Mouse (Mus musculus): ENCODE measurements at regions not wholly inside any gene's neighbourhood (a gene's known extent, or its start where the extent isn't known, plus 50 kb on each side); places are given as distances from the start of the nearest gene placed in this dataset.
"Not testable (repeated sequence)": the region's sequence is repeated elsewhere in the genome, so short reads cannot be mapped to it uniquely, and the experiment has no call there.

DNA sequence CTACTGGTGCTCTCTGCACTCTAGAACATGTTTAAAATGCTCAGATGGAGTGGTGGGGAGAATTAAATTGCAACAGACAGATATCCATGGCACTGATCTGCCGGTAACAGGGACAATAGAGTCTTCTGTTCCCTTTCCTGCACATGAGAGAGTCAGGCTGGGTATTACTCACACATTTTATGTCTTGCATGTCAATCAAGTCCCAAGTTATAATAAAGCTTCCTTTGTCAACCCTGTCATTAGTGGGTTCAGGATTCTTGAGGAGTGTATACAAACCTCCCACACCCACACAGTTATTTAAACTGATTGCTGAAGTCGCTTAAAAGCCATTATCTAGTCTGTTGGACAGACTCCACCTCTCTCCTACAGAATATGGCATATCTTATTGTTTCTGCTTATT is 220.7 kb upstream of the Zfp703 start:
- no peak for DNase-seq

DNA sequence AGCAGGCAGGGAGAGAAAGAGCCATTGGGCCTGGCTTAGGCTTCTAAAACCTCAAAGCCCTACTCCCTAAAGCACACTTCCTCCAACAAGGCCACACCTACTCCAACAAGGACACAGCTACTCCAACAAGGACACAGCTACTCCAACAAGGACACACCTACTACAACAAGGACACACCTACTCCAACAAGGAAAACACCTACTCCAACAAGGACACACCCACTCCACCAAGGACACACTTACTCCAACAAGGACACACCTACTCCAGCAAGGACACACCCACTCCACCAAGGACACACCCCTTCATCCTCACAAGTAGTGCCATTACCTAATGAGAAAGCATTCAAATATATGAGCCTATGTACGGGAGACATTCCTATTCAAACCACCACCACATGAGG is 216.4 kb upstream of the Zfp703 start:
- no peak for DNase-seq

DNA sequence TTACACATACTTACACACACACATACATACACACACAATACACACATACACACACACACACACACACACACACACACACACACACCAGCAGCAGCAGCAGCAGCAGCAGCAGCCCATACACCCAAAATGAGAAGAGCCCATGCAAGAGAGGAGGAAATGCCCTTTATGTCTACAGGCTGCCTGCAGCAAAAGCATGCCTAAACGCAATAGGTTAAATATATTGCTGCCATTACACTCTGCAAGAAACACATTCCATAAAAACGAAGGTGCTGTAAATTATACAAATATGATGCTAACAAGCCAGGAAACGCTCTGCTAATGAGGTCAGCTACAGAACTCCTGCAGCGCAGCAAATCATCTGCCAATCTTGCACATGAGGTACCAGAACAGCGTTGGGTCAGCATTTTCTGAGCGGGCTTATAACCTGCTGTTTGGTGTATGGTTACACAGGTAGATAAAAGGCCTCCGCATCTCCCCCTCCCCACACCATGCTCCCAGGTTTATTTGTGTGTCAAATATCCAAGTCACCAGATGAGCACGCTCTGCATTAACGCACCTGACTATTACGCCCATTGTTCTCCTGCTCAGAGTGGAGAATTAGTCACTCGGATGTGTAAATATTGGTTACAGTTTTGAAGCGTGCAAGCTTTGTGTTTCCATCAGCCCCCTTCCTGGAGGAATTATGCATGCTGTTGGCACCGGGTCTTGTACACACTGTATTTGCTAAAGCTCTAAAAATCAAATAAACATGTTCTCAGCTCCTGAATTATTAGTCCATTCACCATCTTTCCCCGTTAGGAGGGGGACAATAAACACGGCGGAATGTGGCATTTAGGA is 214.0 kb upstream of the Zfp703 start:
- DNase-seq = no peak

GRCm38 (mm10) chr8:26768474-26769229 is 208.5 kb upstream of the Zfp703 start:
- DNase-seq = no peak

DNA sequence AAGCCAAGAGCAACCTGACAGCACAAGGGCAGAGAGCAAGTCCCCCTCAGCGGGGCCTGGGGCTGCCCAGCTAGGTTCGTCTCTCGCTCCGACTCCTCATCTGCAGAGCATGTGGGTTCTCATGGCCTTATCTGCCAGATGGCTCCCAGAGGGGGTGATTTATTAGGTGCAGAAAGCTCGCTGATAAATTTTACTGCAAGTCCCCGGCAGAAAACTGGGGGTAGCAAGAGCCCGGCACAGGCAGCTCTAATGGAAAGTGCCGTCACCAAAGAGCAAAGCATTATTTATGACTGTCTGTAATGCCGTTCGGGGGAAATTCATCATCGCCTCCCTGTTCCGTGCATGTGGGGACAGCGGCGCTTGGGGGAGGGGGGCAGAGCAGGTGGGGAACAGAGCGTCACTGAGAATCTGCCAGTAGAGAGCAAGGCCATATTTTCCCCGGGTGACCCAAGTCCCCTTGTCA is 206.7 kb upstream of the Zfp703 start:
- peak; percentile 78 for DNase-seq

DNA sequence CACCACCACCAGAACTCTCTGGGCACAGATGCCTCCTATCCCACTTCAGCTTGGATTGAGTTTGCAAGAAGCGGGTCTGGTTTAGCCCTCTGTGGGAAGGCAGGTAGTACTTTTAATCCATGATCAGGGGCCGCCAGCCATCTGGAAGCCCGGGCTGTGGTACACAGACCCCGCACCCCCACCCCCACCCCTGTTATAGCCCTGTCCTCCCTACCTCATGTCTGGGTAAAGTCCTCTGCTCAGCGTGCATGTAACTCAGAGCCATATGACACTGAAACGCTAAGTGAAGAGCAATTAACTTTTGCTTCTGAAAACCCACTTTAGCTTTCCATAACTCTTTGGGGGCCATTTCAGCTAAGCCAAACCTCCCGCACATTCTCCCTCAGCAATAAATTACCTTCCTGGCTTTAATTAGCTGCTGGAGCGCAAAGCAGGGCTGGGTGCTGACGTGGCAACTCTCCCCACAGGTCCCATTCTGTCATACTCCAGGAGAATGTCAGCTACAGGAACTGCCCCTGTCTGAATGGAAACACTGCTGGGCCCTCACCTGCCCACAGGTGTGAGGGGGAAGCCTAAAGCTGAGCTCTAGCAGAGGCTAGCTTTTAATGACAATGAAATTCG is 198.1 kb upstream of the Zfp703 start:
- DNase-seq = no peak

- no peak for DNase-seq
These were observed 196.6 kb upstream of the Zfp703 start for GRCm38 (mm10) chr8:26780515-26780914.

- not testable (repeated sequence) for DNase-seq
These were observed 194.2 kb upstream of the Zfp703 start for GRCm38 (mm10) chr8:26782936-26783335.

- no peak for DNase-seq
These were observed 192.7 kb upstream of the Zfp703 start for GRCm38 (mm10) chr8:26784381-26784780.

- DNase-seq = no peak
These were observed 185.3 kb upstream of the Zfp703 start for GRCm38 (mm10) chr8:26791795-26792194.

DNA sequence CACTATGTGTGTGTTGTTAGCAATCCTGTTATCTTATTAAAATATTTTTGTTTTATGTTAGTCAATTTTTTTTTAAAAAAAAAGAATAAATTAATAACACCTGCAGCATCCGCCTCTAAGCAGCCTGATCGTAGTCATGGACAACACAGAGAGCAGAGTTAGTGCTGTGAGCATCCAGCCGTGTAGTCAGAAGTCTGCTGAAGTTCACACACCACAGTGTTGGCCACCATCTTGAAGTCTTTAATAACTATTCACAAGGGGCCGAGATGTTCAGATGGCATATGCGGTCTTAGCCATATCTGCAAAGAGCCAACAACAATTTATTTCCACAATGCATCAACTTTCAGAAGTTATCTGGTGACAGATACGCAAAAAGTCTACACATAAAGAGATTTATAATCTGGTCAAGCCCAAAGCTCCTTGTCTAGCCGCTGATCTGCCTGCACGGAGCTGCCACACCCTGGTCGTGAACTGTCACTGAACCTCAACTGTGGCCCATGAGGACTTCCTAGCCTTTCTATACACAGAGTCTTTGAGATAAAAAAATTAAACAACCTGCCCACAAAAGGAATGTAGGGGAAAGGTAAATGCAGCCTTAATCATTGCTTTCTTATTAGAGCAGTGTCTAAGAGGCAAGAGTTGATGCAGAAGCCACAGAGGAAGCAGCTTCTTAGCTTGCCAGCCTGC is 183.4 kb upstream of the Zfp703 start:
- DNase-seq = no peak

DNA sequence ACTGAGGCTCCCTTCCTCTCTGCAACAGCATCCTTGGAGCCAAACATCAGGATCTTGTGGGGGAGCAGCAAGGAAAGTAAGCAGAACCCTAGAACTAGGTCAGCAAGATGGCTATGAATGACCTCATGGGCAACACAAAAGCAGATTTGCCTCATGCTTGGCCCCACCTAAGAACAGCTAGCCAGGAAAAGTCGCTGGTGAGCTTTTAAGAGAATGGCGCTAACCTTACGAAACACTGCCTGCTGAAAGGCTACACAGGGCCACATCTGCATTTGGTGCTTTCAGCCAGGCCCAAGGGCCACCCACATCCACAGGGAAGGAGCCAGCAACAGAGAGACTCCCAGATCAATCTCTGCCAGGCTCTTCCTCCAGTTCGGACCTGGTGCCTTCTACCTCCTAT is 182.7 kb upstream of the Zfp703 start:
- DNase-seq = no peak

DNA sequence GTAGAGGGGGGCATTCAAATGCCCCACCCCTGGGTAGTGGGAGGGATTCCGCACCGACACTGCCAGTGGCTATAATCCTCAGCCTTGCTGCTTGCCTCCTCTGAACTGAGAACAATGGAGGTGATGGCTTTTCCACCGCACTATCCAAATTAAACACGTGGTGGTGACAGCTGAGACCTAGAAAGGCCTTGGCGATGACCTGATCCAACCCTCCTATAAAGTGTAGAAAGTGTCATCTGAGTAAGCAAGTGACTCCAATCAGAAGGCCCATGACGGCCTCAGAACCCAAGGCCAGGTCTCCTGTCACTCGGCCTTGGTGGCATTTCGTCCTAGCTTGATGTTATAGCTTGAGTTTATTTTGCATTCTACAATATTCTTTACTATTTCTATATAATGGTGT is 181.5 kb upstream of the Zfp703 start:
- DNase-seq = no peak

DNA sequence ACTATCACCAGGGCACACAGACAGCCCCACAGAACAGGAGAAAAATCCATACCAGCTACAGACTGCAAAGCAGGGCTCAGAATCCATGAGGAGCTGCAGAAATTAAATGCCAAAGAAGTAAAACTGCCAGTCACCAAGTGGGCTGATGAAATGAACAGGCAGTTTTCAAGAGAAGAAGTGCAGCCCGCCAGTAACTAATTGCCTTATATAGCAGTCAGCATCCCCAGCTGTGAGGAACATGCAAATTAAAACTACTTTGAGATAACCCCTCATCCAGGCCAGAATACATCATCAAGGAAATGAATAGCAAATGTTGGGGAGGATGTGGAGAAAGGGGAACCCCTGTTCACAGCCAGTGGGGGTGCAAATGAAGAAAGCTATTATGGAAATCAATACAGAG is 177.3 kb upstream of the Zfp703 start:
- no peak for DNase-seq

- no peak for DNase-seq
These were observed 173.0 kb upstream of the Zfp703 start for GRCm38 (mm10) chr8:26804089-26804488.

GRCm38 (mm10) chr8:26804901-26805341 is 172.2 kb upstream of the Zfp703 start:
- no peak for DNase-seq

DNA sequence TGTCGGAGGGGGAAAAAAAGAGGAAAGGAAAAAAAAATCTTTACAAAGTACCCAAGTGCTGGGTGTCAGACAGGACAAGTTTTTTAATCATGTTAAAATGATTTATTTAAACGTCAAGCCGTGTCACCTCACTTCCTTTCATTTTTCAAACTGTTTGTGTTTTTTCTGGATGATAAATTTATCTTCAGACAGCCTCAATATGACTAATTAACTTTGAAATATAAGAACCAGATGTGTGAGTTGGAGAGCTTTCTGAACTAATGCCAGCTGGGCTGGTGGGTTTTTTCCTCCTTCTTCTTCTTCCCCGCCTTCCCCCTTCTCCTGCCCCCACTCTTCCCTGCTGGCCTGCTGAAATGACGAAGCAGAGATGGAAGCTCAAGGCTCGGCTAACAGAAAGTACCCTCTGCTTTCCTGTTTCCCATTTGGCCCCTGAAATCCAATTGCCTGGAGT is 171.7 kb upstream of the Zfp703 start:
- no peak for DNase-seq

- peak; percentile 58 for DNase-seq
These were observed 168.9 kb upstream of the Zfp703 start for GRCm38 (mm10) chr8:26808111-26808651.

- DNase-seq = peak; percentile 69
These were observed 168.4 kb upstream of the Zfp703 start for GRCm38 (mm10) chr8:26808771-26809170.

DNA sequence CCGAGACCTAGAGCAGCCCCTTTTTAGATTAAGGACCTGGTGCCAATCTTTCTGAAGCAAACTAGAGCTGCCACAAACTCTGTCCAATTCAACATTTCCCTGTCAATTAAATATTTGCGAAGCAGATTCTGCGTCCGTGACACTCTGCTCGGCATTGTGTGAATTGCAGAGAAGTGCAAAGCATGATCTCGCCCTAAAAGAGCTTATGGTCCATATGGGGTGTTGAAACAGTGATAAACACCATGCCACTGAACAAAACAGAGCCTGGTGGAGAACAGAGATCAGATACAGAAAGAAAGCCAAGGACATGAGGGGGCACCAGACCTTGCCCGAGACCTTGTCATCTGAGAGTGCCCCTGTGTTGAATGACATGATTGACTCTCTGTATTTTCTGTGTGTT is 167.2 kb upstream of the Zfp703 start:
- no peak for DNase-seq

DNA sequence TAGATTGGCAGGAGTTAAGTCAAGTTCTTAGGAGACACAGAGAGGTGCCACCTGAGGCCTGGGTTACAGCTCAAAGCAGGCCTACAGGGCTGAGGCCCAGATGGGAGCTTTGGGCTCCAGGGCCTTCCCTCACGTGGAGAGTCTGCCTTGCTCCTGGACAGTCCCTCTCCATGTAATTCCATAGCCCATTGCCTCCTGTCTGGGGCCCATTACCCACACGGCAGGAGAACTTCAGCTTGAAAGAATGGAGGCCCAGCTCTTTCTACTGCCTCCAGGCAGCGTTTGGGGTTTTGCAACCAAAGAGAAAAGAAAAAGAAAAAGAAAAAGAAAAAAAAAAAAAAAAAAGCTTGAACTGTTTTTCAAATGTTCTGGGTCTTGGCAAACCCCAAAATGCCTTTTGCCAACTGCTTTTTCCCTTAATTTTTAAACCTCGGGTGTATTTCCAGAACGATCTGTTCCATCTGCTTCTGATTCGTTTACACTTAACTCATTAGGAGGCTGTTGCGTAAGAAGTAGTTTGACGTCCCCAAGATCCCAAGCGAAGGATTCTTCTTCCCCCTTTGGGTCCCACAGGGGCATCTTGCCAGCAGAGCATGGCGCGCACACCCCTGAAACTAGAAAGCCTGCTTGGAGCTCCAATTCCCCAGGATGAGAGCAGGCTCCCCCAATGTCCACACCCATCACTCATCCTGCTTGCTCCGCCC is 165.4 kb upstream of the Zfp703 start:
- DNase-seq = peak; percentile 74
